Mouse (Mus musculus): ENCODE results near the gene Pcolce2. TPM values are rescaled to one million over a fixed set of nuclear protein-coding genes. Genes with fewer than 3 reads are reported as not detected.

Pcolce2 gene
- polyA plus RNA-seq, 1 experiment from 2014 or later, result 3.3 TPM

DNA sequence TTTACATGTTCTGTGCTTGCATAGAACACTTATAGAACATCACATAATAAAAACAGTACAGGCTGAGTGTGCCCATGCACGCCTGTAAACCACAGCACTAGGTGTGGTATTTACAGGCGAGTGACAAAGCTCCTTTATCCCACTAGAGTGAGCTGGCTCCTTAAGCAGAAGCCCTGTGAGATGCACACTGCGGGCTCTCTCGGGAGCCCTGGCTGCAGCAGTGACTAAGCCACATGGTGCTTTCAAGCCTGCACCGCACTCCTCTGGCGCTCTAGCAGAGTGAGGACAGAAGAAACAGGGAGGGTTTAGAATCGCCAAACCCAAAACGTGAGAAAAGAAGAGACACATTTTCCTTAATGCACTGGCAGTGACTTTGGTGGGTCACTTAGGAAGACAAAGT, 75.2 kb downstream of the Pcolce2 start:
- no peak overlapping the region for H3K9ac ChIP-seq (replicated peaks)
- H3K36me3 ChIP-seq, result peaks cover 22% of the 10 kb centered on the region
- no peak overlapping the region for H3K27ac ChIP-seq (replicated peaks)
- no peak overlapping the region for H3K4me2 ChIP-seq
- no peaks in the 10 kb centered on the region for H3K9me3 ChIP-seq (replicated peaks)
- no peak for ATAC-seq (ENCODE audit: low FRiP score)
- 23% methylated on average over 8 of the region's 8 CpGs for WGBS
- no peaks in the 10 kb centered on the region for H3K4me1 ChIP-seq
- H3K4me3 ChIP-seq (replicated peaks), result no peak overlapping the region
- H3K27me3 ChIP-seq (replicated peaks), result no peaks in the 10 kb centered on the region

DNA sequence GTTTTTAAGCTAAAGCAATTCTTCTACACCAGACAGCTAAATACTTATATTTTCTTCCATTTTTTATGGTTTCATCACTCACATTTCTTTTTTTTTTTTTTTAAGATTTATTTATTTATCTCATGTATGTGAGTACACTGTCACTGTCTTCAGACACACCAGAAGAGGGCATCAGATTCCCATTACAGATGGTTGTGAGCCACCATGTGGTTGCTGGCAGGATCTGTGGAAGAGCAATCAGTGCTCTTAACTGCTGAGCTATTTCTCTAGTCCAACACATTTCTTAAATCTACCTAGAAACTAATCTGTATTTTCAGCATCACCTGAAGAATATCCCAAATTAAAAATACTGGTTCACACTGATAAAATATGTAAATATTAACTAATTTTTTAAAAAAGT, 98.8 kb downstream of the Pcolce2 start:
- H3K36me3 ChIP-seq, result peaks cover 4% of the 10 kb centered on the region
- H3K9me3 ChIP-seq (replicated peaks), result no peaks in the 10 kb centered on the region
- no peak overlapping the region for H3K4me2 ChIP-seq

GRCm38 (mm10) chr9:95744845-95745613, 107.6 kb downstream of the Pcolce2 start:
- H3K4me2 ChIP-seq, result no peak overlapping the region
- WGBS, result 57% methylated on average over 7 of the region's 7 CpGs
- H3K27ac ChIP-seq (replicated peaks), result no peak overlapping the region
- H3K4me3 ChIP-seq (replicated peaks), result no peak overlapping the region
- no peaks in the 10 kb centered on the region for H3K27me3 ChIP-seq (replicated peaks)
- H3K4me1 ChIP-seq, result peaks cover 16% of the 10 kb centered on the region
- ATAC-seq (ENCODE audit: low FRiP score), result no peak
- no peak overlapping the region for H3K9ac ChIP-seq (replicated peaks)
- no peaks in the 10 kb centered on the region for H3K9me3 ChIP-seq (replicated peaks)
- H3K36me3 ChIP-seq, result no peaks in the 10 kb centered on the region

More for the DNA sequence above, 98.8 kb downstream of the Pcolce2 start:
- ATAC-seq (ENCODE audit: low FRiP score), result no peak
- Histone ChIP-seq H3K4me3 (replicated peaks) (no peak overlapping the region), H3K27ac (replicated peaks) (no peak overlapping the region), H3K27me3 (replicated peaks) (no peaks in the 10 kb centered on the region), H3K9ac (replicated peaks) (no peak overlapping the region), H3K4me1 (no peaks in the 10 kb centered on the region)

GRCm38 (mm10) chr9:95747298-95747697, 109.9 kb downstream of the Pcolce2 start:
- no peaks in the 10 kb centered on the region for H3K9me3 ChIP-seq (replicated peaks)
- H3K27ac ChIP-seq (replicated peaks), result no peak overlapping the region
- ATAC-seq (ENCODE audit: low FRiP score), result no peak
- no peaks in the 10 kb centered on the region for H3K27me3 ChIP-seq (replicated peaks)
- no peaks in the 10 kb centered on the region for H3K36me3 ChIP-seq
- no peak overlapping the region for H3K4me3 ChIP-seq (replicated peaks)
- 89% methylated on average over 5 of the region's 5 CpGs for WGBS
- H3K4me2 ChIP-seq, result no peak overlapping the region
- H3K4me1 ChIP-seq, result peaks cover 21% of the 10 kb centered on the region
- no peak overlapping the region for H3K9ac ChIP-seq (replicated peaks)

Other genes with a start within 250 kb of the Pcolce2 start
- 14.6 and 15.9 TPM in 2 replicates for gene Chst2, start 230.9 kb upstream of the Pcolce2 start, polyA plus RNA-seq (2015; fragmentation: Nextera tagmentation; extraction: Ambion mirVana)
- gene U2surp, start 125.6 kb upstream of the Pcolce2 start, polyA plus RNA-seq (2015; fragmentation: Nextera tagmentation; extraction: Ambion mirVana), result 115 and 128 TPM in 2 replicates
- gene Paqr9, start 77.9 kb upstream of the Pcolce2 start, polyA plus RNA-seq (2015; fragmentation: Nextera tagmentation; extraction: Ambion mirVana), result 6.5 and 8.8 TPM in 2 replicates
- gene Trpc1, start 112.8 kb downstream of the Pcolce2 start, polyA plus RNA-seq (2015; fragmentation: Nextera tagmentation; extraction: Ambion mirVana), result 7.6 and 9.6 TPM in 2 replicates
- 2.6 and 9.0 TPM in 2 replicates for gene Pls1, start 207.7 kb downstream of the Pcolce2 start, polyA plus RNA-seq (2015; fragmentation: Nextera tagmentation; extraction: Ambion mirVana)
- gene Atr, start 220.0 kb downstream of the Pcolce2 start, polyA plus RNA-seq (2015; fragmentation: Nextera tagmentation; extraction: Ambion mirVana), result 10.1 and 12.1 TPM in 2 replicates

All from neural tube, embryonic 15.5 days (tissue).